Mouse (Mus musculus) C2C12 (cell line): ENCODE measurements at regions not wholly inside any gene's neighbourhood (a gene's known extent, or its start where the extent isn't known, plus 50 kb on each side); places are given as distances from the start of the nearest gene placed in this dataset.
A peak's percentile ranks its signal among the peaks of the same experiment; 100 is the strongest.

ENCODE experiments used
- H3K27me3 ChIP-seq: one replicate; pipeline ENCODE4 v1.6.1; 2011; ENCODE audit not compliant: control insufficient read depth, insufficient read depth, insufficient read length
- H3K36me3 ChIP-seq: one replicate; pipeline ENCODE4 v1.6.1; 2011; ENCODE audit not compliant: control insufficient read depth, insufficient read depth
- H3K4me3 ChIP-seq: one replicate; pipeline ENCODE4 v1.5.1; 2011; ENCODE audit warnings: mild to moderate bottlenecking, control low read depth; ENCODE audit not compliant: poor library complexity, insufficient read depth, severe bottlenecking
- H3K79me2 ChIP-seq: one replicate; pipeline ENCODE4 v1.6.1; 2011; ENCODE audit not compliant: control insufficient read depth, insufficient read depth
- H3K79me3 ChIP-seq: one replicate; pipeline ENCODE4 v1.6.1; 2011; ENCODE audit warnings: low read depth, control low read depth
- H3ac ChIP-seq: one replicate; pipeline ENCODE3; 2011; ENCODE audit warnings: low read depth; ENCODE audit not compliant: control insufficient read depth, insufficient read length
- CEBPB ChIP-seq: IDR thresholded peaks from one replicate; pipeline ENCODE4 v1.6.1; 2011; ENCODE audit warnings: low read depth, mild to moderate bottlenecking, control low read depth, moderate library complexity
- CTCF ChIP-seq: IDR thresholded peaks from one replicate; pipeline ENCODE4 v1.5.1; 2011; ENCODE audit not compliant: control insufficient read depth, insufficient read depth, insufficient read length
- FOSL1 ChIP-seq: IDR thresholded peaks from one replicate; pipeline ENCODE4 v1.8.0; 2011; ENCODE audit warnings: mild to moderate bottlenecking, low read length; ENCODE audit not compliant: poor library complexity, insufficient read depth, severe bottlenecking
- MAX ChIP-seq: IDR thresholded peaks from one replicate; pipeline ENCODE4 v1.6.1; 2011; ENCODE audit warnings: mild to moderate bottlenecking, control low read depth
- MYOD1 ChIP-seq: IDR thresholded peaks from one replicate; pipeline ENCODE4 v1.6.1; 2011; ENCODE audit warnings: low read depth; ENCODE audit not compliant: control insufficient read depth, insufficient read length
- MYOG ChIP-seq: IDR thresholded peaks from one replicate; pipeline ENCODE4 v1.6.1; 2011; ENCODE audit not compliant: control insufficient read depth, insufficient read length; ENCODE audit errors: extremely low read depth
- USF1 ChIP-seq: IDR thresholded peaks from one replicate; pipeline ENCODE4 v1.6.1; 2011; ENCODE audit warnings: low read depth, mild to moderate bottlenecking, control low read depth, moderate library complexity

GRCm38 (mm10) chr1:186458099-186458637 lies 247.6 kb downstream of the Tgfb2 start:
- no peaks in the 10 kb centered on the region for H3K79me3 ChIP-seq
- H3ac ChIP-seq = no peak overlapping the region
- no peaks in the 10 kb centered on the region for H3K79me2 ChIP-seq
- TF ChIP-seq CEBPB = no peak
- no peak for TF ChIP-seq MYOD1
- no peak for TF ChIP-seq MYOG
- no peak for TF ChIP-seq FOSL1
- TF ChIP-seq USF1 = no peak
- no peak for TF ChIP-seq CTCF
- no peak for TF ChIP-seq MAX
- H3K36me3 ChIP-seq = no peaks in the 10 kb centered on the region
- no peaks in the 10 kb centered on the region for H3K27me3 ChIP-seq
- H3K4me3 ChIP-seq = no peak overlapping the region

- Histone ChIP-seq H3K36me3 (no peaks in the 10 kb centered on the region), H3ac (no peak overlapping the region), H3K79me3 (no peaks in the 10 kb centered on the region), H3K4me3 (no peak overlapping the region), H3K27me3 (no peaks in the 10 kb centered on the region), H3K79me2 (no peaks in the 10 kb centered on the region)
- no peak for TF ChIP-seq USF1
- TF ChIP-seq MAX = peak; percentile 36
- TF ChIP-seq MYOD1 = peak; percentile 82
Observed at GRCm38 (mm10) chr1:186457098-186457497, 248.7 kb downstream of the Tgfb2 start.

GRCm38 (mm10) chr1:186456131-186456530 lies 249.7 kb downstream of the Tgfb2 start:
- H3K27me3 ChIP-seq = no peaks in the 10 kb centered on the region
- TF ChIP-seq CTCF = peak; percentile 17
- no peak for TF ChIP-seq MYOG
- no peak for TF ChIP-seq USF1
- TF ChIP-seq FOSL1 = no peak
- no peaks in the 10 kb centered on the region for H3K79me3 ChIP-seq
- no peaks in the 10 kb centered on the region for H3K79me2 ChIP-seq
- no peak overlapping the region for H3K4me3 ChIP-seq
- H3K36me3 ChIP-seq = no peaks in the 10 kb centered on the region
- no peak overlapping the region for H3ac ChIP-seq

GRCm38 (mm10) chr1:186455177-186455660 lies 250.6 kb downstream of the Tgfb2 start:
- no peak overlapping the region for H3K4me3 ChIP-seq
- no peaks in the 10 kb centered on the region for H3K27me3 ChIP-seq
- H3K36me3 ChIP-seq = no peaks in the 10 kb centered on the region
- H3ac ChIP-seq = no peak overlapping the region
- H3K79me3 ChIP-seq = no peaks in the 10 kb centered on the region
- no peaks in the 10 kb centered on the region for H3K79me2 ChIP-seq
- TF ChIP-seq MYOG (no peak), MAX (no peak), CEBPB (no peak), CTCF (no peak), USF1 (no peak), MYOD1 (no peak), FOSL1 (no peak)

DNA sequence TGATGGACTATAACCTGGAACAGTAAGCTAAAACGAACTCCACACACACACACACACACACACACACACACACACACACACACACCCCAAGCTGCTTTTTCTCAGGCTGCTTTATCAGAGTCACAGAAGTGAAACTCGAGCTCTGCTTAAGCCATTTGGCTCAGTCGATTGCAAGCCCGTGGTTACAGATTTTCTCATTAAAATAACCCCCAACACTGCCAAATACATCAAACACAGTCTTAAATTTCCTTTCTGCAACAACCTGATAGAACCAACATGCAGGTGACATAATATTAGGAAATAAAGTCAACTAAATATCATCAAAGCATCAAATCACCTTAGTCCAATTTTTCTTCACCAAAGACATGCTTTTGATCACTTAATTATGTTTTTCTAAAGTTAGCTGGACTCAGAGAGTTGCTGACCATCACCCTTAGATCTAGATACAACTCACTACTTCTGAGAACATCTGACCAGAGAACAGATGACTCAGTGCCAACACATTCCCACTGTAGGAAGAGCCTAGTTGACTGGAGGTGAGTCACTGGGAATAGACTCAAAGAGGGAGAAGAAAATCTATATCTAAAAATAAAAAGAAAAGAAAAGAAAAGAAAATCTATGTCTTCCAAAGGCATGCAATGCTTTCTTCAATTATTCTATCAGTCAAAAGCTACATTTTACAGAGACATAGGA lies 251.2 kb downstream of the Tgfb2 start:
- Histone ChIP-seq H3K79me2 (no peaks in the 10 kb centered on the region), H3K36me3 (no peaks in the 10 kb centered on the region), H3K79me3 (no peaks in the 10 kb centered on the region), H3K27me3 (no peaks in the 10 kb centered on the region), H3K4me3 (no peak overlapping the region), H3ac (no peak overlapping the region)
- peak; percentile 94 for TF ChIP-seq FOSL1
- TF ChIP-seq CTCF = no peak
- peak; percentile 46 for TF ChIP-seq USF1

DNA sequence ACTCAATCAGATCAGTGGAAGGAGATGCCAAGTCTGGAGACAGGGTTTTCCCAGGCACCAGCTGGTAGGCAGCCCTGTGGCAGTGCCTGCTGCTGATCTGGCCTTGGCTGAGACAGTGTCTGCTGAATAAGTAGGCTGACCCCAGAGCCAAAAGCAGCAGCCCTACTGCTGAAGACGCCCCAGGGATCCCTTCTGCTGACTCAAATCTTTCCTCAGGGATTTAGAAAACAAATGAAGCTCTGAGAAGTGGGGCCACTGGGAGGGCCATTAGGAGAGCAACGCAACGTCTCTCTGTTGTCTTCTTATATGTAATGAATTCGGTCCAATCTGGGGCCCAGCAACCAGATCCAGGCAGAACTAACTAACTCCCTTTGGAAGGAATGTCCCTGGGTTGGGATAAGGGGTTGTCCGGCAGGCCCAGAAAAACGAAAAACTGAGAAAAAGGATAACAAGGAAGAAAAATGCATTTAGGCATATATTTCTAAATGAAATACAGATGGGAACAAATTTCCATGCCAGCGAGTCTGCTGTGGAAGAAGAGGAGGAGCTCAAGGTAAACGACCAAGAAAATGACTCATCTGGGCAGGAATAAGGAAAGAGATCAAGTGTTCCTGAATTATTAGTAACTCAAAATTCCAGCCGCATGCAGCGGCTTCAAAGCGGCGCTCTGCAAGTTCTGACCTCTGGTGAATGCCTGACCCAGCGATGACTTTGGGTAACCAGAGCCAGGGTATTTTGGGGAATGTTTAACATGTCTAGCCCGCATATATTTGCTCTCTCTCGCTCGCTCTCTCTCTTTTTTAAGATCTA lies 256.7 kb downstream of the Tgfb2 start:
- Histone ChIP-seq H3K36me3 (no peaks in the 10 kb centered on the region), H3K79me3 (no peaks in the 10 kb centered on the region), H3ac (no peak overlapping the region), H3K27me3 (no peaks in the 10 kb centered on the region), H3K79me2 (no peaks in the 10 kb centered on the region), H3K4me3 (no peak overlapping the region)
- TF ChIP-seq USF1 (no peak), MAX (no peak), CTCF (no peak), MYOD1 (no peak), FOSL1 (no peak), CEBPB (no peak), MYOG (no peak)
